Mouse (Mus musculus) olfactory bulb, adult 2 months (tissue): ENCODE results near the gene Tmem211.

ENCODE experiments used
- CTCF ChIP-seq: fragments of 200-500 bp; IDR thresholded peaks from 2 replicates; pipeline ENCODE4 v1.5.1; 2012; ENCODE audit warnings: low read depth, mild to moderate bottlenecking, low read length, moderate library complexity; ENCODE audit not compliant: insufficient read depth
- POLR2A ChIP-seq: fragments of 200-500 bp; IDR thresholded peaks from 2 replicates; pipeline ENCODE4 v1.6.1; 2012; ENCODE audit warnings: mild to moderate bottlenecking, low read depth, low read length, moderate library complexity; ENCODE audit not compliant: insufficient read depth

DNA sequence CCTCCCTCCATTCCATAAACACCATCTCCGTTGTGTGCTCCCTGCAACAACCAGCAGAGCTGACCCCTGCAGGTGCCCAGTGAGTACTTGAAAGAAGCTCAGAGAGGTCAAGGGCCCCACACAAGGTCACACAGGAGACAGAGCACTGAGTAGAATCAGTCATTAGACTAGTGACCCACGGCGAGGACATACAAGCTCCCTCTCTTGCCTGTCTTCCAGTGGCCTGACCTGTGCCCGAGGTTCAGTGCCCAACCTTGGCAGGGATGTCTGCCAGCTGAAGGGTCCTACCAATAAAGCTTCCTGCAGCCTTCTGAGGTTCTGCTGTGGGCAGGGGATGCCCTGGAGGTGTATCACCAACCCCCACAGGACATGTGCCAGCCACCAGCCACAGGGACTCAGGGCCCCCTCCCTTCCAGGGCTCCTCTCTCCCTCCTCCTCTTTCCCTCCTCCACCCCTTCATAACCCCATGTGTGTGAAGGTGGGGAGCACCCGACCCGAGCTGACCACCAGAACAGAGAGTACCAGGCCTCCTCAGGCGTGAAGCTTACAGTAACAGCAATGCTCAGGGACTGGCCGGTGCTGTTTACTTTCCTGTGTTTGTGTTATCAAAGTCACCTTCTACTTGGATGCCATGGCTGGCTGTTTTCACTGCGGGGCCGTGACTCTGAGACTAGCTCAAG is 14.4 kb upstream of the Tmem211 start:
- TF ChIP-seq CTCF (no peak), POLR2A (no peak)
